Mouse (Mus musculus): ENCODE measurements around the gene Hmgb2. TPM values are rescaled to one million over a fixed set of nuclear protein-coding genes. Genes with fewer than 3 reads are reported as not detected.
A peak's percentile ranks its signal among the peaks of the same experiment; 100 is the strongest.

Gene Hmgb2
- polyA plus RNA-seq (2016; fragmentation: Nextera tagmentation; extraction: Ambion mirVana): 579 and 587 TPM in 2 replicates

- peaks cover 18% of the 10 kb centered on the region for H3K4me1 ChIP-seq
- peak within 1 kb of the TSS; percentile 100 for H3K27ac ChIP-seq (replicated peaks)
- H3K36me3 ChIP-seq (replicated peaks): peaks cover 39% of the 10 kb centered on the region
- peak within 1 kb of the TSS; percentile 92 for H3K4me3 ChIP-seq
- H3K27me3 ChIP-seq (replicated peaks; ENCODE audit: low read depth, poor library complexity, severe bottlenecking): no peaks in the 10 kb centered on the region
- peak; percentile 100 for DNase-seq (ENCODE audit: low spot score)
- no peaks in the 10 kb centered on the region for H3K9me3 ChIP-seq
- under 1% methylated on average over 63 of the region's 63 CpGs for WGBS
Measured at GRCm38 (mm10) chr8:57511316-57512118, at the start of gene Hmgb2. Hmgb2 (plus strand) TSS chr8:57511907.

- 55% methylated on average over 1 of the region's 1 CpGs for WGBS
- Histone ChIP-seq H3K27ac (replicated peaks) (no peak overlapping the region), H3K36me3 (replicated peaks) (no peaks in the 10 kb centered on the region), H3K27me3 (replicated peaks; ENCODE audit: low read depth, poor library complexity, severe bottlenecking) (no peaks in the 10 kb centered on the region), H3K9me3 (no peaks in the 10 kb centered on the region), H3K4me3 (no peak overlapping the region), H3K4me1 (no peaks in the 10 kb centered on the region)
- no peak for DNase-seq (ENCODE audit: low spot score)
Measured at GRCm38 (mm10) chr8:57462839-57463238, 48.9 kb upstream of the Hmgb2 start.

- no peaks in the 10 kb centered on the region for H3K9me3 ChIP-seq
- no peak overlapping the region for H3K4me3 ChIP-seq
- H3K4me1 ChIP-seq: no peaks in the 10 kb centered on the region
- no peak for DNase-seq (ENCODE audit: low spot score)
- H3K27ac ChIP-seq (replicated peaks): no peak overlapping the region
- no peaks in the 10 kb centered on the region for H3K27me3 ChIP-seq (replicated peaks; ENCODE audit: low read depth, poor library complexity, severe bottlenecking)
- no peaks in the 10 kb centered on the region for H3K36me3 ChIP-seq (replicated peaks)
- WGBS: 87% methylated on average over 3 of the region's 3 CpGs
Measured at GRCm38 (mm10) chr8:57463757-57464156, 48.0 kb upstream of the Hmgb2 start.

DNA sequence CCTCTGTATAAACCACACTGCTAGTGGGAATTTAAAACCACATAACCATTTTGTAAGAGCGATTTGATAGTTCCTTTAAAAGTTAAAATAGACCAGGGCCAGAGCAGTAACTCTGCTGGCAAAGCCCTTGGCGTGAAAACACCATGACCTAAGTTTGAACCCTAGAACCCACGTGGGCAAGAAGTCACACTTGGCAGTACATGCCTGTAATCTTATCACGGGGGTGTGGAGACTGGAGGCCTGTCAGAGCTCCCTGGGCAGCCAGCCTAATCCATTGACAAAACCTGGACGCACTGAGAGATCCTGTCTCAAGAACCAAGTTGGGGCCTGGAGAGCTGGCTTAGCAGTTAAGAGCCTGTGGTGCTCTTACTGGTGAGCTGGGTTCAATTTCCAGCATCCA lies 43.1 kb upstream of the Hmgb2 start:
- H3K4me3 ChIP-seq: no peak overlapping the region
- no peaks in the 10 kb centered on the region for H3K27me3 ChIP-seq (replicated peaks; ENCODE audit: low read depth, poor library complexity, severe bottlenecking)
- H3K27ac ChIP-seq (replicated peaks): no peak overlapping the region
- DNase-seq (ENCODE audit: low spot score): no peak
- WGBS: 63% methylated on average over 5 of the region's 5 CpGs
- no peaks in the 10 kb centered on the region for H3K36me3 ChIP-seq (replicated peaks)
- H3K9me3 ChIP-seq: no peaks in the 10 kb centered on the region
- no peaks in the 10 kb centered on the region for H3K4me1 ChIP-seq

GRCm38 (mm10) chr8:57470863-57471262 lies 40.8 kb upstream of the Hmgb2 start:
- H3K4me3 ChIP-seq: no peak overlapping the region
- H3K36me3 ChIP-seq (replicated peaks): no peaks in the 10 kb centered on the region
- DNase-seq (ENCODE audit: low spot score): no peak
- no peaks in the 10 kb centered on the region for H3K4me1 ChIP-seq
- 92% methylated on average over 5 of the region's 5 CpGs for WGBS
- H3K27ac ChIP-seq (replicated peaks): no peak overlapping the region
- H3K9me3 ChIP-seq: no peaks in the 10 kb centered on the region
- no peaks in the 10 kb centered on the region for H3K27me3 ChIP-seq (replicated peaks; ENCODE audit: low read depth, poor library complexity, severe bottlenecking)

DNA sequence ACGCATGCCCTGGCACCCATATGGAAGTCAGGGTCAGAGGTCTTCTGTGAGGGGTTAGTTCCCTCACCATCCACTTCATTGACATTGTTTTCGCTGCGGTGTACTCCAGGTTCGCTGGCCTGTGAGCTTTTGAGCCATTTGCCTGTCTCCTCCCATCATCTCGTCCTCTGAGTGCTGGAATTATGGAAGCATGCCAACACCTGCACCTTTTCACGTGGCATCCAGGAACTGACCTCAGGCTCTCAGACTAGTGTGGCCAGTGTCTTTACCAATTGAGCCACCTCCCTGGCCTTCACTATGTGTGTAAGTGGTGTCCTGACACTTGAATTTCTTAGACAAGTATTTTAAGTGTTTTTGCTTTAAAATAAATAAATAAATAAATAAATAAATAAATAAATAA lies 38.0 kb upstream of the Hmgb2 start:
- Histone ChIP-seq H3K4me3 (no peak overlapping the region), H3K9me3 (no peaks in the 10 kb centered on the region), H3K4me1 (no peaks in the 10 kb centered on the region), H3K27me3 (replicated peaks; ENCODE audit: low read depth, poor library complexity, severe bottlenecking) (no peaks in the 10 kb centered on the region), H3K36me3 (replicated peaks) (no peaks in the 10 kb centered on the region), H3K27ac (replicated peaks) (no peak overlapping the region)
- 81% methylated on average over 6 of the region's 6 CpGs for WGBS
- no peak for DNase-seq (ENCODE audit: low spot score)

- H3K27ac ChIP-seq (replicated peaks): no peak overlapping the region
- H3K4me1 ChIP-seq: no peaks in the 10 kb centered on the region
- no peaks in the 10 kb centered on the region for H3K9me3 ChIP-seq
- H3K4me3 ChIP-seq: no peak overlapping the region
- no peak for DNase-seq (ENCODE audit: low spot score)
- H3K36me3 ChIP-seq (replicated peaks): peaks cover 32% of the 10 kb centered on the region
- H3K27me3 ChIP-seq (replicated peaks; ENCODE audit: low read depth, poor library complexity, severe bottlenecking): no peaks in the 10 kb centered on the region
- 79% methylated on average over 3 of the region's 3 CpGs for WGBS
Measured at GRCm38 (mm10) chr8:57478406-57478805, 33.3 kb upstream of the Hmgb2 start.

GRCm38 (mm10) chr8:57479700-57480099 lies 32.0 kb upstream of the Hmgb2 start:
- peaks cover 45% of the 10 kb centered on the region for H3K36me3 ChIP-seq (replicated peaks)
- H3K9me3 ChIP-seq: no peaks in the 10 kb centered on the region
- DNase-seq (ENCODE audit: low spot score): no peak
- H3K4me1 ChIP-seq: no peaks in the 10 kb centered on the region
- no peak overlapping the region for H3K4me3 ChIP-seq
- 91% methylated on average over 8 of the region's 8 CpGs for WGBS
- no peaks in the 10 kb centered on the region for H3K27me3 ChIP-seq (replicated peaks; ENCODE audit: low read depth, poor library complexity, severe bottlenecking)
- H3K27ac ChIP-seq (replicated peaks): no peak overlapping the region

- Histone ChIP-seq H3K36me3 (replicated peaks) (peaks cover 50% of the 10 kb centered on the region), H3K4me3 (no peak overlapping the region), H3K4me1 (peaks cover 5% of the 10 kb centered on the region), H3K9me3 (no peaks in the 10 kb centered on the region), H3K27ac (replicated peaks) (no peak overlapping the region), H3K27me3 (replicated peaks; ENCODE audit: low read depth, poor library complexity, severe bottlenecking) (no peaks in the 10 kb centered on the region)
- no peak for DNase-seq (ENCODE audit: low spot score)
- 77% methylated on average over 4 of the region's 4 CpGs for WGBS
Measured at GRCm38 (mm10) chr8:57480606-57481005, 31.1 kb upstream of the Hmgb2 start.

GRCm38 (mm10) chr8:57486491-57487440 lies 24.9 kb upstream of the Hmgb2 start:
- no peaks in the 10 kb centered on the region for H3K27me3 ChIP-seq (replicated peaks; ENCODE audit: low read depth, poor library complexity, severe bottlenecking)
- H3K36me3 ChIP-seq (replicated peaks): peaks cover 34% of the 10 kb centered on the region
- peak overlapping the region; percentile 97 for H3K4me3 ChIP-seq
- DNase-seq (ENCODE audit: low spot score): peak; percentile 81
- H3K9me3 ChIP-seq: no peaks in the 10 kb centered on the region
- under 1% methylated on average over 54 of the region's 54 CpGs for WGBS
- peak overlapping the region; percentile 97 for H3K27ac ChIP-seq (replicated peaks)
- peaks cover 12% of the 10 kb centered on the region for H3K4me1 ChIP-seq

DNA sequence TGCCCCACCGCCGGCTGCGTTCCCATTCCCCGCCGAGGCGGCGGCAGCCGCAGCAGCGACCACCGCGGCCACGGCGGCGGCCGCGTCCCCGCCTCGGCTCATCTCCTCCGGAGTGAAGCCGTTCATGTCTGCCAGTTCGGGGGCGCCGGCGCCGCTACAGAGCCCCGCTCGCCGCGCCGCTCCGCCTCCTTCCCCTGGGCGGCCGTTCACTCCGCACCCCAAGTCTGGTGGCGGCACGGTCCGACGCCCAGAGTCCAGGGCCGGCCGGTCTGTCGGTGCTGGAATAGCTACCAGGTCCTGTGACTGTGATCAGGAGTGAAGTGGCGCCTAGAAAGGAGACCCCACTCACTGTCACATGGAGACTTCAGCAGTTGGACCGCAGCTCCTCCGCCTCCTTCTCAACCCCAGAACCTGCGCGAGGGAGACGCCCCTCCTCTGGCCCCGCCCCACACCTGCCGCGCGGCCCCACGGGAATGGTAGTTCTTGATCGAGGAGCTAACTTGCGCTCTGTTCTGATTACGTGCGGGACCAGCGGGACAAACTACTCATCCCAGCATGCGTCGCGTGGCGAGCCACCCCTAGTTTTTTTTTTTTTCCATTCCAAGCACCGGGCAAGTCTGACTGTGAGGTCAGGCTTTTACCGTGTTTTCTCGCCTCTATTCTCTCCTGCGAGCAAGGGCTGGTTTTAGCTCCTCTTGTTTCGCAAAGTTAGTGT lies 24.1 kb upstream of the Hmgb2 start, which contains the start of gene Sap30:
Sap30 (minus strand) TSS at position 420 of the 715 bp plus-strand sequence.
- DNase-seq (ENCODE audit: low spot score): peak; percentile 100
- Histone ChIP-seq H3K27me3 (replicated peaks; ENCODE audit: low read depth, poor library complexity, severe bottlenecking) (no peaks in the 10 kb centered on the region), H3K36me3 (replicated peaks) (peaks cover 26% of the 10 kb centered on the region), H3K27ac (replicated peaks) (peak within 1 kb of the TSS; percentile 97), H3K4me1 (peaks cover 12% of the 10 kb centered on the region), H3K9me3 (no peaks in the 10 kb centered on the region), H3K4me3 (peak within 1 kb of the TSS; percentile 97)
- under 1% methylated on average over 66 of the region's 66 CpGs for WGBS

- peak overlapping the region; percentile 97 for H3K27ac ChIP-seq (replicated peaks)
- H3K36me3 ChIP-seq (replicated peaks): peaks cover 19% of the 10 kb centered on the region
- no peaks in the 10 kb centered on the region for H3K27me3 ChIP-seq (replicated peaks; ENCODE audit: low read depth, poor library complexity, severe bottlenecking)
- DNase-seq (ENCODE audit: low spot score): peak; percentile 87
- peaks cover 12% of the 10 kb centered on the region for H3K4me1 ChIP-seq
- H3K9me3 ChIP-seq: no peaks in the 10 kb centered on the region
- H3K4me3 ChIP-seq: peak overlapping the region; percentile 97
- under 1% methylated on average over 25 of the region's 25 CpGs for WGBS
Measured at GRCm38 (mm10) chr8:57488312-57488765, 23.4 kb upstream of the Hmgb2 start.
